Mouse (Mus musculus) gonadal fat pad, adult 2 months (tissue): ENCODE measurements at regions not wholly inside any gene's neighbourhood (a gene's known extent, or its start where the extent isn't known, plus 50 kb on each side); places are given as distances from the start of the nearest gene placed in this dataset.

Experiments used
- DNase-seq: peaks from one replicate; pipeline ENCODE4 v3.0.0-alpha.2; 2012; ENCODE audit warnings: low read depth

GRCm38 (mm10) chr10:120556116-120556515 lies 79.8 kb upstream of the Hmga2 start:
- no peak for DNase-seq

GRCm38 (mm10) chr10:120553097-120553453 lies 76.8 kb upstream of the Hmga2 start:
- DNase-seq, result no peak

GRCm38 (mm10) chr10:120552341-120553096 lies 76.2 kb upstream of the Hmga2 start:
- no peak for DNase-seq

GRCm38 (mm10) chr10:120551851-120552281 lies 75.6 kb upstream of the Hmga2 start:
- no peak for DNase-seq

GRCm38 (mm10) chr10:120547164-120547563 lies 70.9 kb upstream of the Hmga2 start:
- no peak for DNase-seq

- no peak for DNase-seq
These were observed 65.3 kb upstream of the Hmga2 start for GRCm38 (mm10) chr10:120541618-120542017.

GRCm38 (mm10) chr10:120538561-120538960 lies 62.3 kb upstream of the Hmga2 start:
- no peak for DNase-seq

- no peak for DNase-seq
These were observed 52.1 kb upstream of the Hmga2 start for GRCm38 (mm10) chr10:120528406-120528805.

GRCm38 (mm10) chr10:120527951-120528350 lies 51.7 kb upstream of the Hmga2 start:
- DNase-seq, result no peak

GRCm38 (mm10) chr10:120526991-120527390 lies 50.7 kb upstream of the Hmga2 start:
- no peak for DNase-seq
